Mouse (Mus musculus) intestine, postnatal 0 days (tissue): ENCODE measurements around the gene Creld1. TPM values are rescaled to one million over a fixed set of nuclear protein-coding genes. Genes with fewer than 3 reads are reported as not detected.

Experiments used
- ATAC-seq: fragments of 200-750 bp; cut with Nextera tagmentation; 2 replicates; pipeline ENCODE4 v1.8.0; 2017; ENCODE audit warnings: mild to moderate bottlenecking, moderate TSS enrichment, moderate library complexity
- H3K27ac ChIP-seq: fragments of 300-500 bp; sonication (generic); 2 replicates; pipeline ENCODE4 v1.5.1; 2014; ENCODE audit warnings: mild to moderate bottlenecking, low read depth, low read length, moderate library complexity
- H3K27me3 ChIP-seq: fragments of 300-500 bp; sonication (generic); replicated peaks from 2 replicates; pipeline ENCODE4 v1.6.1; 2014; ENCODE audit warnings: low read length, mixed read lengths; ENCODE audit not compliant: control insufficient read depth, insufficient read depth
- H3K36me3 ChIP-seq: fragments of 300-500 bp; sonication (generic); 2 replicates; pipeline ENCODE4 v1.6.1; 2014; ENCODE audit warnings: mild to moderate bottlenecking, moderate library complexity; ENCODE audit not compliant: control insufficient read depth, insufficient read depth
- H3K4me1 ChIP-seq: fragments of 300-500 bp; sonication (generic); replicated peaks from 2 replicates; pipeline ENCODE4 v1.6.1; 2014; ENCODE audit warnings: antibody characterized with exemption, low read length, mixed read lengths; ENCODE audit not compliant: control insufficient read depth, insufficient read depth
- H3K4me2 ChIP-seq: fragments of 300-500 bp; sonication (generic); replicated peaks from 2 replicates; pipeline ENCODE4 v1.6.1; 2014; ENCODE audit warnings: low read depth, mild to moderate bottlenecking, moderate library complexity
- H3K4me3 ChIP-seq: fragments of 300-500 bp; sonication (generic); 2 replicates; pipeline ENCODE4 v1.5.1; 2014; ENCODE audit warnings: low read depth, low read length
- H3K9ac ChIP-seq: fragments of 300-500 bp; sonication (generic); 2 replicates; pipeline ENCODE4 v1.6.1; 2014; ENCODE audit warnings: mild to moderate bottlenecking, low read depth, low read length
- H3K9me3 ChIP-seq: fragments of 300-500 bp; sonication (generic); 2 replicates; pipeline ENCODE4 v1.6.1; 2016; ENCODE audit warnings: mixed run types; ENCODE audit not compliant: control insufficient read depth
- CTCF ChIP-seq: sonication (generic); IDR thresholded peaks from 2 replicates; pipeline ENCODE4 v1.5.1; 2016; ENCODE audit warnings: low read depth, mild to moderate bottlenecking, control low read depth, antibody characterized with exemption, moderate library complexity
- WGBS: fragments of 180-500 bp; shearing (Covaris S2); extraction: QIAGEN DNeasy Blood & Tissue Kit; methylation state at CpG from one replicate; pipeline ENCODE4 v1.1.7; 2014; 5-methylcytosine and 5-hydroxymethylcytosine counted together
- polyA plus RNA-seq: library from polyadenylated mRNA; unstranded; fragments of >200 nt; fragmentation: Nextera tagmentation; extraction: Ambion mirVana; gene quantifications from 2 replicates; pipeline ENCODE4 v1.2.1, GENCODE M21; 2015

The Creld1 gene
- polyA plus RNA-seq, 1 experiment from 2014 or later, result 8.5 TPM

DNA sequence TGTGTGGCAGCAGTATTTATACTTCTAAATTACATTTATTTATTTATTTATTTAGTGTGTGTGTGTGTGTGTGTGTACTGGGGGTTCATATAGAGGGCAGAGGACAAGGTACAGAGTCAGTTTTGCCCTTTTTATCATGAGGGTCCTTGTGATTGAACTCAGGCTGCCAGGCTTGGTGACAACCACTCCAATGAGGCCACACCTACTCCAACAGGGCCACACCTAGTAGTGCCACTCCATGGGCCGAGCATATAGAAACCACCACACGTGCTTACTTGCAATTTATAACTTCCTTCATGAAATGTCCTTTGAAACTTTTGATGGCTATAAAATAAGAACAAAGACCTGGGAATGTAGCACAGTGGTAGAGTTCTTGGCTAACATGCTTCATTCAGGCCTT, 9.9 kb upstream of the Creld1 start:
- Histone ChIP-seq H3K27me3 (no peaks in the 10 kb centered on the region), H3K9me3 (no peaks in the 10 kb centered on the region), H3K27ac (no peak overlapping the region), H3K36me3 (0 out of 2 replicates have a peak, but pooled peaks cover 3% of the 10 kb centered on the region), H3K4me3 (no peak overlapping the region), H3K4me1 (peaks cover 3% of the 10 kb centered on the region), H3K4me2 (no peak overlapping the region), H3K9ac (no peak overlapping the region)
- peak; percentile 63 for ATAC-seq
- no peak for TF ChIP-seq CTCF
- WGBS, result 14% methylated on average over 2 of the region's 2 CpGs

DNA sequence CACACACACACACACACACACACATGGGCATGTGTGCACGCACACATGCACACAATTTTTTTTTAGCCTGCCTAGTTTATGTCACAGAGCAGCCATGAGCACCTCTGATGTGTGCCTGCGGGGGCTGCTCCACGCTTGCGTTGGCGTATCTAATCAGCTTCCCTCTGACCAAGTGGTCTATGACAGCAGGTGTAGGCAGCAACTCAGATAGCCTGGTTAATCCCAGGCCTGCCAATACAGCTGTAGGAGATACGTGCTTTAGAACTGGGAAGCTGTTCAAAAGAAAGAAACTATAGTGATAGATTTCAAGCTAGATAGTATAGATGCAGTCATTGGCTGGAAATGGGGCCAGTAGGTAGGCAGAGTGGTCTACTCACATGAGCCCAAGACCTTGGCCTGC, 9.4 kb upstream of the Creld1 start:
- H3K4me1 ChIP-seq, result peaks cover 3% of the 10 kb centered on the region
- no peak overlapping the region for H3K4me2 ChIP-seq
- no peak for ATAC-seq
- no peaks in the 10 kb centered on the region for H3K27me3 ChIP-seq
- no peak for TF ChIP-seq CTCF
- 83% methylated on average over 6 of the region's 6 CpGs for WGBS
- no peaks in the 10 kb centered on the region for H3K9me3 ChIP-seq
- H3K27ac ChIP-seq, result no peak overlapping the region
- no peak overlapping the region for H3K4me3 ChIP-seq
- peaks cover 4% of the 10 kb centered on the region; the same call in 1 of the 2 replicates for H3K36me3 ChIP-seq
- no peak overlapping the region for H3K9ac ChIP-seq

DNA sequence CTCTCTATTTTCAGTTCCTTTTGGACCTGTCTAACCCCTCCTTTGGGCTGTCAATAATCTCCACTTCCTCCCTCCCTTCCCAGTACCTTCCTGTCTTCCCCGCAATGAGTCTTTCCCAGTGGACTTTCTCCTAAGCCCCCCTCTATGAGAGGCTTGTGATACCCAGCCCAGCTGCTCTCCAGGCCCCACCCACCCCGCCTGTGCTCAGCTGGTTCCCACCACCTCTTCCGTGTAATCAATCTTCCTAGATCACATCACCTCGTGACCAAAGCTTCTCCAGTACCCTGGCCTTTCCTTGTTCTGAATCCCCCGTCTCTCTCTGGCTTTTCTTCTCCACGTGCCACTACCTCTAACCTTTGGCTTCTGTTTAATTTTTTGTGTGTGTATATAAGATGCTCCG, 5.7 kb upstream of the Creld1 start:
- H3K36me3 ChIP-seq, result peaks cover 8% of the 10 kb centered on the region; the same call in 1 of the 2 replicates
- H3K4me1 ChIP-seq, result no peaks in the 10 kb centered on the region; the same call in none of the 2 replicates
- no peak overlapping the region for H3K9ac ChIP-seq
- 25% methylated on average over 7 of the region's 7 CpGs for WGBS
- no peak for TF ChIP-seq CTCF
- H3K27ac ChIP-seq, result no peak overlapping the region
- no peaks in the 10 kb centered on the region for H3K9me3 ChIP-seq
- H3K4me3 ChIP-seq, result no peak overlapping the region
- H3K4me2 ChIP-seq, result no peak overlapping the region
- ATAC-seq, result no peak
- no peaks in the 10 kb centered on the region for H3K27me3 ChIP-seq

DNA sequence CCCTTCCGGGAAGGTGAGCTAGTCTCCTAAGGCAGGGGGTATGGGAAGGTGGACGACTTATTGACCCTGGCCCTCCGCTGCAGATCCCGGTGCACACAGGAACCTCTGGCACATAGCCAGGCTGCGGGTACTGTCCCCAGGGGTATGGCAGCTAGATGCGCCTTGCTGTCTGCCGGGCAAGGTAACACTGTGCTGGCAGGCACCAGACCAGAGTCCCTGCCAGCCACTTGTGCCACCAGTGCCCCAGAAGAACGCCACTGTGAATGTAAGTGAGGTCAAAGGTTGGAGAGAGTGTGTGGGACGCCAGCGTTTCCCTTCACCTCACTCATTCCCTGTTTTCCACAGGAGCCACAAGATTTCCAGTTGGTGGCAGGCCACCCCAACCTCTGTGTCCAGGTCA, 4.2 kb upstream of the Creld1 start:
- H3K4me3 ChIP-seq, result no peak overlapping the region
- TF ChIP-seq CTCF, result no peak
- H3K27me3 ChIP-seq, result no peaks in the 10 kb centered on the region
- H3K9me3 ChIP-seq, result no peaks in the 10 kb centered on the region
- no peak for ATAC-seq
- H3K4me2 ChIP-seq, result no peak overlapping the region
- H3K36me3 ChIP-seq, result peaks cover 8% of the 10 kb centered on the region; the same call in 1 of the 2 replicates
- no peaks in the 10 kb centered on the region; the same call in 1 of the 2 replicates for H3K4me1 ChIP-seq
- H3K9ac ChIP-seq, result no peak overlapping the region
- H3K27ac ChIP-seq, result no peak overlapping the region
- WGBS, result 81% methylated on average over 10 of the region's 10 CpGs

DNA sequence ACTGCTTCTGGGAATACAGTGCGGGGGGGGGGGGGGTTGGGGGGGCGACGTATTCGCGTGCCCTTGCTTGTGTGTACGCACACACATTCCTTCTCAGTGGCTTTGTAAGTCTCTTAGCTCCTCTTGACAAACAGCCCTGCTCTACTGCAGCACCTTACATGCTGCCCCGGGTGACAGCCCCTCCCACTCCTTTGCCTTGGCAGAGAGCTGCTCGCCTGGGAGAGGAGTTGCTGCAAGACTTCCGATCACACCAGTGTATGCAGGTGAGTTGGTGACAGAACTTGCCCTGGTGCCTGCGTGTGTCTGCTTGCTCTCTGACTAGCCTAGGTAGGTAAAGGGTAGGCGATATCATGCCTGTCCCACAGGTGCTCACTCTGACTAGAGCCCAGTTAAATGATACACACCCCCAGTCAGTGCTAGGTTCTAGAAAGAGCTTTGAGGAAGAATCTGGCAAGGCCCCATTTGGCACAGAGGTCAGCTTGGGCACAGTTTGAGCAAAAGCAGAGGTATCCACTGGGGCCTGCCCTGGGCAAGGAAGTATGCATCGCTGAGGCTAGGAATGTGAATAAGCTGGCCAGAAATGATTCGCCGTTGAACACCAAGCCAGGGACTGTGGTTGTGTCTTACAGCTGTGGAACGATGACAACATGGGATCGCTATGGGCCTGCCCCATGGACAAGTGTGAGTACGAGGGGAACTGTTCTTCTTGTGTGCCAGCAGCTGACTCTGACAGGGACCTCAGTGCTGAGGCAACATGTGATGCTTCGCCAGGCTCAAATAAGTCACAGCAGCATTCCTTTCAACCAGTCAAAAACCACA, 2.3 kb upstream of the Creld1 start:
- Histone ChIP-seq H3K36me3 (peaks cover 8% of the 10 kb centered on the region; the same call in 1 of the 2 replicates), H3K9ac (no peak overlapping the region), H3K4me1 (no peaks in the 10 kb centered on the region; the same call in 1 of the 2 replicates), H3K4me3 (no peak overlapping the region), H3K4me2 (no peak overlapping the region), H3K27ac (no peak overlapping the region), H3K9me3 (no peaks in the 10 kb centered on the region), H3K27me3 (no peaks in the 10 kb centered on the region)
- no peak for ATAC-seq
- 58% methylated on average over 18 of the region's 18 CpGs for WGBS
- TF ChIP-seq CTCF, result no peak

DNA sequence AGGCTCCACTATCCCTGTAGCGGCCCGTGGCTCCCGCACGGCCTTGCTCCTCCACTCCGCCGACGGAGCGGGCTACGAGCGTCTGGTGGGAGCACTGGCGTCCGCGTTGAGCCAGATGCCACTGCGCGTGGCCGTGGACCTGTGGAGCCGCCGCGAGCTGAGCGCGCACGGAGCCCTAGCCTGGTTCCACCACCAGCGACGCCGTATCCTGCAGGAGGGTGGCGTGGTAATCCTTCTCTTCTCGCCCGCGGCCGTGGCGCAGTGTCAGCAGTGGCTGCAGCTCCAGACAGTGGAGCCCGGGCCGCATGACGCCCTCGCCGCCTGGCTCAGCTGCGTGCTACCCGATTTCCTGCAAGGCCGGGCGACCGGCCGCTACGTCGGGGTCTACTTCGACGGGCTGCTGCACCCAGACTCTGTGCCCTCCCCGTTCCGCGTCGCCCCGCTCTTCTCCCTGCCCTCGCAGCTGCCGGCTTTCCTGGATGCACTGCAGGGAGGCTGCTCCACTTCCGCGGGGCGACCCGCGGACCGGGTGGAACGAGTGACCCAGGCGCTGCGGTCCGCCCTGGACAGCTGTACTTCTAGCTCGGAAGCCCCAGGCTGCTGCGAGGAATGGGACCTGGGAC, 509 bp upstream of the Creld1 start:
- Histone ChIP-seq H3K27me3 (no peaks in the 10 kb centered on the region), H3K4me1 (no peaks in the 10 kb centered on the region), H3K27ac (peak overlapping the region; percentile 87), H3K9ac (peak overlapping the region; percentile 53), H3K9me3 (no peaks in the 10 kb centered on the region), H3K4me2 (peak overlapping the region; percentile 72), H3K36me3 (peaks cover 7% of the 10 kb centered on the region; the same call in 1 of the 2 replicates), H3K4me3 (peak overlapping the region; percentile 49)
- 4% methylated on average over 64 of the region's 65 CpGs for WGBS
- TF ChIP-seq CTCF, result peak; percentile 47
- ATAC-seq, result peak; percentile 45
